Mouse (Mus musculus) fibroblast of lung, adult 2 months (primary cell): Measurements from ENCODE around the gene Olfr1368.
A peak's percentile ranks its signal among the peaks of the same experiment; 100 is the strongest.

ENCODE experiments used
- DNase-seq: peaks from one replicate; pipeline ENCODE4 v3.0.0-alpha.2; 2011; ENCODE audit warnings: low read depth

The Olfr1368 gene

DNA sequence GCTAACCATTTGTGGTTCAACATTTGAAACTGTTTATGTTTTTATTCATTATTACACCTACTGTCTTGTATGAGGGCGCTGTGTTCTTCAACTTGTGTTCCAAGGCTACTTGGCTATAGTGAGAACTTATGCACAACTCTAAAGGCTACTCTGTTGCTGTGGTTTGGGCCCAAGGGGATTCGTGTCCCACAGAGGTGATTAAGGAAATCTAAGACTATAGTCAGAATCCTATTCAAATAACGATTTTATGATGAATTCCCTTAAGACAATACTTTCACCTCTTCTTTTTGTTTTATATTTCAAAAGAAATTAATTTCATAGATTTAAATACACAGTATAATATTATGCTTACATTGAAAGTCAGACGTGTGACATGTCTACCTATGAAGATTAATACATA, at the start of gene Olfr1368:
TSS of gene Olfr1368 (minus strand) at position 101 of the 400 bp plus-strand sequence.
- DNase-seq: no peak

DNA sequence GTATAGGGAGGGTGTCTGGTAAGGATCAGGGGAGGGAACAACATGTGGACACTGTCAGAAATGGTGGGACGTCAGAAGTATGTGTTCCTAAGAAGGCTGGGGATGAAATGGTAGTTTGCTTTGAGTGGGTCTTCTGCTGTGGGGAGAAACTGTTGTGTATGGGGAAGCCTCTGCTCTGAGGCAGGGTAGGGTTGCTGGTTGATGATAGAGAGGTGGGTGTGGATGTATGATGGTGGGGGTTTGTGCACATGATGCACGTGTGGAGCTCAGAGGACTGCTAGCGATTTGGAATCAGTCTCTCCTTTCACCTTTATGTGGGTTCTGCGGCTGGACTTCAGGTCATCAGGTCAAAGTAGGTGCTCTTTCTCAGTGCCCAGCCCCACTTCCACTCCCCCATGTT, 39.9 kb upstream of the Olfr1368 start:
- DNase-seq: no peak

DNA sequence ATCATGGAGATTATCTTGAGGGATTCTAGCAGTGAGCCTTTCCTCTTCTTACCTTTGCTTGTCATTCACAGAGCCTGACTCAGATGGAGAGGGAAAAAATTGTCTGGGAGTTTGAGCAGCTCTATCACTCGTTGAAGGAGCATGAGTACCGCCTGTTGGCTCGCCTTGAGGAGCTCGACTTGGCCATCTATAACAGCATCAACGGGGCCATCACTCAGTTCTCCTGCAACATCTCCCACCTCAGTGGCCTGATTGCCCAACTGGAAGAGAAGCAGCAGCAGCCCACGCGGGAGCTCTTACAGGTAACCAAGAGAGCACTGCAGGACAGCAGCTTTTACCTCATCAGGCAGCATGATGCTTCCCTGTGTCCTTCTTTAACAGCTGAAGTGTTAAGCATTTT, 38.0 kb upstream of the Olfr1368 start:
- DNase-seq: no peak

DNA sequence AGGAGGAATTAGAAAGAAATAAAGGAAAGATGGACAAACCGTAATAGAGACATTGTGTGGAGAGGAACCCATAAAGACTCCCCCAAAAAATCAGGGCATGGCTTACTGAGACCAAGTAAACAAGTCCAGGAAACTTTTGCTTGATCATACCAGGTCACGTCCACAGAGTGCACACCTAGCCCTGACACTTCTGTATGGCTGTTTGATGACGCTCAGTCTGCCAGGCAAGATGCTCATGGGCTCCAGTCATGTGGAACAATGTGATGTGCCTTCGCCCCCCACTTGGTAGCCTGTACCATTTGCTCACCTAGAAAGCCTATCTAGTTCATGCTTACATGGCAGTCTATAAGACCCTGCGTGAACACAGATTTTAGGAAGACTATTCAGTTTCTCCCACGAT, 37.4 kb upstream of the Olfr1368 start:
- DNase-seq: no peak

DNA sequence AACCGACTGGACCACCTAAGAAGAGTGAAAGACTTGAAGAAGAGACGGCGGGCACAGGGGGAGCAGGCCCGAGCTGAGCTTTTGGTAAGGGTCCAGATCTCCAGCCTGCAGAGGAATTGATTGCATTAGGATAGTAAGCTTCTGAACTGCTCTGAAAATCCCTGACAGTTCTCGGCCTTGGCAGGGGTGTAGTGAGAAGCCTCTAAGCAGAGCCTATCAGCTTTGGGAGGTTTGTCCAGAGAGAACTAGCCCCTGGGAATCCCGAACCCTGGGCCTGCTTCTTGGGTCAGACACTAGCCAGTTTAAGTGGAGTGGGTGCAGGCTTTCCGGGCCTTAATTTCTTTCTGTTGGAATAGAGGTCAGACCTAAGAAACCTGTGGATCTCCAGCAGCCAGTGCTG, 36.3 kb upstream of the Olfr1368 start:
- DNase-seq: no peak

DNA sequence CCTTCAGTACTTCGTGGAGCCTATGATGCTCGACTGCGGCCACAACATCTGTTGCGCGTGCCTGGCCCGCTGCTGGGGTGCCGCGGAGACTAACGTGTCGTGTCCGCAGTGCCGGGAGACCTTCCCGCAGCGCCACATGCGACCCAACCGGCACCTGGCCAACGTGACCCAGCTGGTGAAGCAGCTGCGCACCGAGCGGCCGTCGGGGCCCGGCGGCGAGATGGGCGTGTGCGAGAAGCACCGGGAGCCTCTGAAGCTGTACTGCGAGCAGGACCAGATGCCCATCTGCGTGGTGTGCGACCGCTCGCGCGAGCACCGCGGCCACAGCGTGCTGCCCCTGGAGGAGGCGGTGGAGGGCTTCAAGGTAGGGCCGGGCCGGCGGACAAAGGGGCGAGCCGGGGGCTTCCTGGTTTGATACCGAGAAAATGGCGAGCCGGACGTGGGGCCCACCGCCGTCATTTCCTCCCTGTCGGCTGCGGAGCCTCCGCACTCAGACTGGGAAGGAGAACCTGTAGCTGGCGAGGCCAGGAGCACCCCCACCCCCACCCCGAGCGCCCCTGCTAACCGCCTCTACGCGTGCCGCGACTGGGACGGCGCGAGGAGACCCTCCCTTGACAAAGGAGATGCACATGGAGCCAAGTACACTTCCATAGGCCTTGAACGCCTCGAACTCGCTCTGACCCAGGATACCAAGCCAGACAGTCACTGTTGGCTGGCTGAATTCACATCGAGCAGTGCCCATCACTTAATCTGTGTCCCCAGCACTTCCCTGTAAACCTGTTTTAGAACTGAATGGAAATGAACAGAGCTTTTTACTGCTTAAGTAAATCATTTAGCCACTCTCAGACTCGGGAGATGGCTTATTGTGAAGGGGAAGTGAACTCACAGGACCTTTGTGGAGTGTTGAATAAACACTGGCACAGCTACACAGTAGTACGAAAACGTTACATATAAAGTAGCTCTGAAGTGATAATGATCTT, 35.2 kb upstream of the Olfr1368 start:
- no peak for DNase-seq

DNA sequence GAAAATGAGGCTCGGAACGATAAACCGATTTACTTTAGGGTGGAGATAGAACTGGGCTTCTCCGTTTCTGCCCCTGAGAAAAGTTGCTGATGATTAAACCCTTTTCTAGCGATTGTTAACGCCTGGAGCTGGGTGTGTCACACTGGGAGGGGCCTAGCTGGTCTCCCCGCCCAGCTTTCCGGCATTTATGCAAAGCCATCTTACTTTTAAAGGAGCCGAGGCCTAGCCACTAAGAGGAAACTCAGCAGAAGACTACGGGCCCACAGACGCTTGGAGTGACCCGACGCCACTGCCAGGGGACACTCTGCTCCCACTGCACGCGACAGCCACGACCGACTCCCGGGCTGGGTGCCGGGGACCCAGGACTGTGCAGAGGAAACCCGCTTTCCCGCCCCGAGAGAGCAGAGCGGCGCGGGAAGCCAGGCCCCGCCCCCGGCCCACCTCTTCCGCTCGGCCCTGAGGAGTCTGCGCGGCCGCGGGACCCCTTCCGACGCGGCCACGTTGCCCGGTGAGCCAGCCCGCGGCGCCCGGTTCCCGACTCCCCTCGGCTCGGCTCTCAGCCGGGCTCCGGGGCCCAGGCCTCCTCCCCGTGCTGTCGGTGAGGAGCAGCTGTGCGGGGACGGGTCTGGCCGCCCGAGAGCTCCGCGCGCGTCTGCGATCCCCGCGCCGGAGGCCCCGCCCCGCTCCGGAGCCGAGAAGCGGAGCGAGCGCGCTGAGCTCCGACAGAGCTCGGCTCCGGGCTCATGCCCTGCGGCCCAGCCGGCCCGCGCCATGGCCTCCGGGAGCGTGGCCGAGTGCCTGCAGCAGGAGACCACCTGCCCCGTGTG, 34.3 kb upstream of the Olfr1368 start:
- DNase-seq: peak; percentile 79

DNA sequence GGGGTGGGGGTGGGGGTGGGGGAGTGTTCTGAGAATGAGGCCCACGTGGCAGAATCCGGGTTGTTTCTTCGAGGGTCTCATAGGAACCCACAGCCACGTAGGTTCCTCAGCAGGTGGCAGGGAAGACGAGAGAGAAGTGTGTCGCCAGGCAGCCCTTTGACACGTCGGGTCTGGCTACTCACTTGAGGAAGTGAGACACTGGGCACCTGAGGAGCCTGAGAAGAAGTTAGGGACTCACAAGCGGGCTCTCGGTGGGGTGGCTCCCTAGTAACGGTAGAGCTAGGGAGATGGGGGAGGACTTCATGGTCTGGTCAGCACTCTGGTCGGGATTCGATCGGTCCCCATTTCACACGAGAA, 33.7 kb upstream of the Olfr1368 start, which contains the start of gene Trim27:
TSS of gene Trim27 (plus strand) at position 79 of the 357 bp plus-strand sequence.
- no peak for DNase-seq

DNA sequence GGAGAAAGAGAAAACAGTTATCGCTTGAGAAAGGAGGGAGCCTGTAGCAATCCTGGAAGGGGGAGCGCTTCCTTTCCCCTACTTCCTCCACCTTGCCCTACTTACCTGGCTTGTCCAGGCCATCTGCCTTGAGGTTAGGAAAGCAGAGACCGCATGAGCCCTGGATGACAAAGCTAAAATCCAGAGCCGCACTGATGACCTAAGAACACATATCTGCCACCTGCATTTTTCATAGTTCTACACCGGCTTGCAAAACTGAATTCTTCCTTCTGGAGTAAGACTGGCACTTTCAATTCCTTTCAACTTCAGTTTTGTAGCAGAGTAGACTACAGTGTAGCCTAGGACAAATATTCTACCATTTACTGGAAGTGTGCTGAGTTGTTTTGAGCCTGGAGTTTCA, 32.7 kb upstream of the Olfr1368 start:
- DNase-seq: no peak

DNA sequence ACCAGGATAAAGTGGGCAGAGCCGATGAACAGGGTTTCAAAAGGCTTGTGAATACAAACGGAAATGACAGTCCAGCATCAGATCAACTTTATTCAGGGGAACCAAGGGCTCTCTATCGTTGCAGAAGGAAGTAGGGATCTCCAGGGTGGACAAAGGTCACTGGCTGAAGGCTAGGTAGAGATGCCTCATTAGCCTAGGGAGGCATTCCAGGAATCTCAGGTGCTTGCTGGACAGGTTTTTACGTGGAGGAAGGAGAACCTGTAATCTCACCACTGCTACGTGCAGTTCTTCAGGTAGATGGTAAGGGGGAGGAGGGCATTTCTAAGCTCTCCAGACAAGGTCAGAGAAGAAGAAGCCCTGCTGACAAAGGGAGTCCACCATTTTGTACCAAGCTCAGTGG, 32.0 kb upstream of the Olfr1368 start:
- no peak for DNase-seq

DNA sequence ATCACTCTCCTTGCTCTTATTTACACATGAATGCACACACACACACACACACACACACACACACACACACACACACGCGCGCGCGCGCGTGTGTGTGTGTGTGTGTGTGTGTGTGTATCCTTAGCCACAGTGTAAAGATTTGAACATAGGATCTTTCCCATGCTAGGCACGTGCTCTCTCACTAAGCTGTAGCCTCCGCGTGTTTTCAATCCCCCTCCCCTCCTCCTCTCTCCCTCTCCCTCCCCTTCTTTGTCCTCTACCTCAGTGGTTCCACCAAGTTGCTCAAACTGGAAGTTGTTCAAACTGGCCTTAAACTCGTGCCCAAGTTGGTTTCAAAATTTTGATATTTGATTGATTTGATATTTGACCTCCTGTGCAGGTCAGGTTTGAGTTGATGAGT, 31.1 kb upstream of the Olfr1368 start:
- no peak for DNase-seq

DNA sequence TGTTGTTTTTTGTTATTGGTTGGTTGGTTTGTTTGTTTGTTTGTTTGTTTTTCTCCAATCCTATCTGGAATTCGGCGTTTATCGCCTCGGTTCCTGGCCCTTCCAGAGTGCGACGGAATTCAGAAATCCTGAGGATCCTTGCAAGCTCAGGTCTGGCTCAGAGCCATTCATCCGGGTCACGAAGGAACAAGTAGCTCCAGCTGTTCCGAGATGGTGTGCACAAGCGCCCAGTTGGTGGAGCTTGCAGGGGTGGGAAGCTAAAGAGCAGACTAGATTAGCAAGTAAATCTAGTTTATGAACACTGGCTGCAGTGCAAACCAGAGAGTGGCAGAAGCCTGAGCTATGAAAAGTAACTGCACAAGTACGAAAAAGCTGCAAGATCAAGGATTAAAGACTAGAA, 27.4 kb upstream of the Olfr1368 start:
- peak; percentile 60 for DNase-seq

DNA sequence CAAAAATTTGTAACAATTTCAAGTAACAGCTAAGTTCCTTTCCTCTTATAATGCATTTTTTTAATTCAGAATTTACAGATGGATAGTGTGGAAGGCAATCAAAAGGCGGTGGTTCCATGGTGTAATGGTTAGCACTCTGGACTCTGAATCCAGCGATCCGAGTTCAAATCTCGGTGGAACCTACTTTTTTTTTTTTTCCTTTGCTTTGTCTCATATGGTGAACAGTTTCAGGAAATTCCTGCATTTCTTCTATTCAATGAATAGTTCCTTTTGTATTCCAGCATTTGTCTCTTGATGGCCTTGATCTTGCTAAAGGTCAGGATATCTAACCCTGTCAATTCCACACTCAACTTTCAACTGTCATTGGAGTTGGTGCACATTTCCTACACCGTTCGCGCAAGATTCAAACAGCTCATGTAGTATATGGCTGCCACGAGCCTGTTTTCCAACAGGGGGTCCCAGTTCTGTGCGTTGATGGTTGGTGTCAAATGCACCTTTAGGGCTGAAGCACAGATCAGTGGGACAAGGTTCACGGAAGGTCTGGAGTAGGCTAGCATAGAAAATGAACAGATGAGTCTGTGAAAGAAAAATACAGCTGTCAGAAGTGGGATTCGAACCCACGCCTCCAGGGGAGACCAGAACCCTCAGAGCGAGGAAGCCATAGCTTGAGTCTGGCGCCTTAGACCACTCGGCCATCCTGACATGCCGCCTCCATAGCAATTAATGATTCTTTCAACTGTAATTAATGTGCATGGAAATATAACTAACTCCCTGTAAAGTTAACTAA, 26.8 kb upstream of the Olfr1368 start:
- peak; percentile 55 for DNase-seq

DNA sequence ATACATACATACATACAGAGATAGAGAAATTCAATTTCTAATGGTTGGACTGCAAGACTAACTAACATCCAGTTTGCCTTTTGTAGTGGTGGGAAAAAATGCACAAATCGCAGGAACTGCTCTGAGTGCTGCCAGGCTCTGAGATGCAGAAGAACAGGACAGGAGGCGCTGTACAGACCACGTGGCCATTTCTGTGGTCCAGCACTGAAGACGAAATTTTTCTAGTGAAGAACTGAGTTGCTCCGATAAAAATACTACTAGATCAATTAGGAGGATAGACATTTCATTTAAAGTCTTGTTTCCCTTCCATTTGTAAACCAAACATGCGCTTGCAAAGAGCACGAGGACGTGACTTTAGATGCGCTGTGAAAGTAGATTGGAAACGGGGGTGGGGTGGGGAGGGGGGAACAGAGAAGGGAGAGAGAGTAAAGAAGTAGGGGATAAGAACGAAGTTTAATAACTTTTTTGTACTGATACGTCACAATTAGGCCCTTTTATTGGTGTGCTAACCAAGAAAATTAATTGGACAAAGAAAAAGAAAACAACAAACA, 26.0 kb upstream of the Olfr1368 start:
- DNase-seq: no peak

DNA sequence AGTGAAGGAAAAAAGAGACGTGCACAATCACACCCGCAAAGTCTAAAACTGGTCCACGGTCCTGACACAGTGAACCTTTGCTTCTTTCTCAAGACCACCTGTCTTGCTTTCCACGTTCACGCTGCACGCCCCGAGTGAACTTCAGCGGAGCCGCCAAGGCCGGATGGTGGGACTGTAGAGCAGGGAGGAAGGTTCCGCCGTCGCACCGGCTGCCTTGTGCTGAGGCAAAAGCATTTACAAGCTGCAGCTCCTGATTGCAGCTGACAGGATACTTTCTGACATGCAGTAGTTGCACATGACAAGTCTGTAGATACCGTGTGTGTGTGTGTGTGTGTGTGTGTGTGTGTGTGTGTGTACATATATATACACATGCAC, 25.5 kb upstream of the Olfr1368 start:
- no peak for DNase-seq

DNA sequence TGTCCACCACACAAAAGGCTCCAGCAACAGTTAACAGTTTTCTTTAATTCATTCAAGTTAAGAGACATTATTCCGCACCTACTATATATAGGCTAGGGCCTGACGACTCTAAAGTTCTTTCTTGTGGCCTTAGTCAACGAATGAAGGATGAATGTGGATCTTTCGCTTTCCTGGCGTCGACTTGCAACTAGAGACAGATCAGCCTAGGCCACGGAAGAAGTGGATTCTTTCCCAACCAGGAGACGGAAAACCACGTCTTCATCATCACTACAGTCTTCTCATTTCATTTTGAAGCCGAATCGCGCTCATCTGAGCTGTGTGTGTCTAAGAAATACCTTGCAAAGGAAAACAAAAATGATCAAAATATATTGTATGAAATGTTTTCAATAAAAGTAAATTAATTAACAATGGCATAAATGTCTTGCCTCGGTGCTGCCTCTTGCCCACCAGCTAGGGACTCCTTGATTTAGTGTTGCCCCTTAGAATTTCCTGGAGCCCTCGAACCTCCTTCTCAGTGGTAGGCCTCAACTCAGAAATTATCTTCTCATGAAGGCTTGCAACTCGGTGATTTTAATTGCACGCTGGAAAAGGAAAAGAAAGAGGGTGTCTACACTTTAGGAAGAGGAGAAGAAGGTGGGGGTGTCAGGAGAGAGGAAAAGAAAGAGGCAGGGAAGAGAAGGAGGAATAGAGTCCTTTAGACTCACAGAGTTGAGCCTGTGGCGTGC, 24.9 kb upstream of the Olfr1368 start:
- DNase-seq: no peak

DNA sequence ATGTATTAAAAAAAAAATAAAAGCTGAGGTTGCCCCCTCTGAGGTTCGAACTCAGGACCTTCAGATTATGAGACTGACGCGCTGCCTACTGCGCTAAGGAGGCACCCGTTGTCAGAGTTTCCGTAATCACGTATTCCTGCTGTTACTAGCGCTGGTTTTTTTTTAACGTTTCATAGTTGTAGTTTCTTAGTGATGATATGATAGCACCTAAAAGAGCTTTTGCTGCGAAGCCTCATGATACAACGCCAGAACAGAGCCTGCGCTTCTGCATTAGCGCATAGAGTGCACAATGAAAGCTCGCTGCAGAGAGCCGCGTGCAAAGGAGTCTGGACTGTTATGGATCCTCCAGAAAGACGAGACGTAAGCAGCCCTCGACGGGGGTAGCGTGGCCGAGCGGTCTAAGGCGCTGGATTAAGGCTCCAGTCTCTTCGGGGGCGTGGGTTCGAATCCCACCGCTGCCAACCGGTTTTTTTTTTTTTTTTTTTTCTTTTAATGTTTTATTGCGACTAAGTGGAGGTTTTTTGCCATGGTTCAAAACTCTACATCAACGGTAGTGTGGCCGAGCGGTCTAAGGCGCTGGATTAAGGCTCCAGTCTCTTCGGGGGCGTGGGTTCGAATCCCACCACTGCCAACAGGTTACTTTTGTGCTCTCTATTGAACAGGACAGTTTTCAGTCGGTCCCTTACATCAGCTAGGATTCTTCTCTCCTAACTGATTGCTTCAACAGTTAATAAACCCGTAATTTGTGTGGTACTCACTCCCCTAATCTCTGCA, 24.2 kb upstream of the Olfr1368 start:
- DNase-seq: peak; percentile 62

DNA sequence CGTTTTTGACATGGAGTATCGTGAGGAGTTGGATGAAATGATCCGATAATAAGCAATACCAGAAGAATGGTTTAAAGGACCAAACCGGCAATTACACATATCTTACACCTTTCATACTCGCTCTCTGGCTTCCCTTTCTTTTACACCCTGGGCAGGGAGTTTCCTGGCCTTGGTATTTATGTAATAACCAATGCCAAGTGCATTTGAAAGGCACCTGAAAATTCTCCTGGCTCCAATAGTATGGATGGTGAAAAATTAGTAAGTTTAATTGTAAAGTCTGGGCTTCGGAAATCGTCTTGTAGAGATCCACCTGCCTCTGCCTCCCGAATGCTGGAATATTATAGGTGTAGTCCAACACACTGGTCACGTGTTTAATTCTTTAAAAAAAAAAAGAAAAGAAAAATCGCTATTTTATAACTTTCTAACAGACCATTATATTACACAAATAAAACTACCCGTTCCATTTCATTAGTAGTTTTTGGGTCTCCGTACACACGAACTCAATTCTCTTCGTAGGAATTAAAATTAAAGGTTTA, 23.5 kb upstream of the Olfr1368 start:
- DNase-seq: no peak

DNA sequence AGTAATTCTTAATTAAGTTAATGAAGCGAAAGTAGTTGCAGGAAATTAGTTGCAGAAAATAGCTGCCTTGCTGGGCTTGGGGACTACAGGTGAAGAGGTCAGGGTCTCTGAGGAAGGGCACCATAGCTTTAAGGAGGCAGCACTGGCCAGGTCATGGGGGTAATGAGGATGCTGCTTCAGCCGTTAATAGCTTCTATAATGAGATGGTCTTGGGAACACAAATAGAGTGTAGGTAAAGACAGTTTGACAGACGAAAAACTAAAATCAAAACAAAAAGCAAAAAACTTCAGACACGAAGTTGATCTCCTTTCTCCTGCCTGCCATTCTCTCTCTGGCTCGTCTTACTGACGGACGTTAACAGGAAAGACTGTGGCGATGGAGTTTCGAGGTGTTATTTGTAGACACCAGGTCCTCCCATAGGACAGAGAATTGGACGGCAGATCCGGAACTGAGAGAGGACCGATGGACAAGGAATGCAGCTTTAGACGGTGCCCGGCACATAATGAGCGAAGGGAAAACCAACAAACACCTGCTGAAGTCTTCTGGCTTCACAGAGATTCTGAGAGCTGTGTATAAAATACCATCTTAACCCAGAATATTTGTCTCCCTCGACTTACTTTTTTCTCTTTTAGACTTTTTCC, 22.8 kb upstream of the Olfr1368 start:
- no peak for DNase-seq

DNA sequence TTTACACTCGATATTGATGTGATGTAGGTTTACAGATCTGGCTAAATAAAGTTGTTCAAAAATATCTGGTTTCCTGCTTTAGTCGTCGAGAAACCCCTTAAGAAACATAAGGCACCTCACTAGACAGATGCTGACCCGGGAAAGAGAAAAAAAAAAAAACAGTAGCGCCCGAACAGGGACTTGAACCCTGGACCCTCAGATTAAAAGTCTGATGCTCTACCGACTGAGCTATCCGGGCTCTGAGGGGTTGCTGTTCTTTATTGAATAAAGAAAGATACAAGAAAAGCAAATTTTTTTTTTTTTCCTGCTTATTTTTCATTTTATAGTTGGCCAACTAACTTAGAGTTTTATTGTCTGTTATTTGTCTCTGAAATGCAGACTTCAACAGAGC, 22.2 kb upstream of the Olfr1368 start:
- DNase-seq: no peak
